Mouse (Mus musculus) midbrain, postnatal 0 days (tissue): ENCODE measurements around the gene Smpd2. TPM values are rescaled to one million over a fixed set of nuclear protein-coding genes. Genes with fewer than 3 reads are reported as not detected.

Experiments used
- ATAC-seq: fragments of 200-750 bp; cut with Nextera tagmentation; 2 replicates; pipeline ENCODE4 v1.8.0; 2017; ENCODE audit warnings: moderate number of reproducible peaks, mild to moderate bottlenecking, moderate TSS enrichment, moderate library complexity; ENCODE audit not compliant: low FRiP score
- DNase-seq: peaks from one replicate; pipeline ENCODE4 v3.0.0-alpha.2; 2015; ENCODE audit warnings: low spot score
- H3K27ac ChIP-seq: fragments of 300-500 bp; sonication (generic); 2 replicates; pipeline ENCODE4 v1.5.1; 2014; ENCODE audit warnings: low read depth, mild to moderate bottlenecking, low read length, mixed read lengths
- H3K27me3 ChIP-seq: fragments of 300-500 bp; sonication (generic); 2 replicates; pipeline ENCODE4 v1.6.1; 2014; ENCODE audit warnings: low read length, control low read depth, mixed read lengths; ENCODE audit not compliant: insufficient read depth
- H3K36me3 ChIP-seq: fragments of 300-500 bp; sonication (generic); 2 replicates; pipeline ENCODE4 v1.6.1; 2014; ENCODE audit warnings: low read length, control low read depth, mixed read lengths; ENCODE audit not compliant: insufficient read depth
- H3K4me1 ChIP-seq: fragments of 300-500 bp; sonication (generic); 2 replicates; pipeline ENCODE4 v1.6.1; 2014; ENCODE audit warnings: mild to moderate bottlenecking, control low read depth, antibody characterized with exemption, low read length, mixed read lengths; ENCODE audit not compliant: insufficient read depth
- H3K4me2 ChIP-seq: fragments of 300-500 bp; sonication (generic); 2 replicates; pipeline ENCODE4 v1.6.1; 2014; ENCODE audit warnings: low read depth, mild to moderate bottlenecking, low read length, mixed read lengths; ENCODE audit not compliant: poor library complexity, severe bottlenecking
- H3K4me3 ChIP-seq: fragments of 300-500 bp; sonication (generic); 2 replicates; pipeline ENCODE4 v1.5.1; 2014; ENCODE audit warnings: low read depth, mild to moderate bottlenecking, low read length, moderate library complexity
- H3K9ac ChIP-seq: fragments of 300-500 bp; sonication (generic); replicated peaks from 2 replicates; pipeline ENCODE4 v1.6.1; 2014; ENCODE audit warnings: mild to moderate bottlenecking, low read length, moderate library complexity, mixed read lengths; ENCODE audit not compliant: poor library complexity, severe bottlenecking
- H3K9me3 ChIP-seq: fragments of 300-500 bp; sonication (generic); 2 replicates; pipeline ENCODE4 v1.6.1; 2016; ENCODE audit warnings: low read length, control low read depth
- CTCF ChIP-seq: IDR thresholded peaks from 2 replicates; pipeline ENCODE4 v1.5.1; 2016; ENCODE audit warnings: antibody characterized with exemption, mild to moderate bottlenecking
- WGBS: fragments of 180-500 bp; shearing (Covaris S2); extraction: QIAGEN DNeasy Blood & Tissue Kit; methylation state at CpG from one replicate; pipeline ENCODE4 v1.1.7; 2014; 5-methylcytosine and 5-hydroxymethylcytosine counted together
- polyA plus RNA-seq: library from polyadenylated mRNA; unstranded; fragments of >200 nt; fragmentation: Nextera tagmentation; extraction: Ambion mirVana; gene quantifications from 2 replicates; pipeline ENCODE4 v1.2.1, GENCODE M21; 2015
- total RNA-seq: library from RNA; depleted of rRNA; stranded (reverse); fragments of >200 nt; gene quantifications from 2 replicates; pipeline ENCODE4 v1.2.3, GENCODE M21; 2014

Gene Smpd2
- total and polyA plus RNA-seq, 2 experiments from 2014 or later, result 36.9 to 44.0 TPM

DNA sequence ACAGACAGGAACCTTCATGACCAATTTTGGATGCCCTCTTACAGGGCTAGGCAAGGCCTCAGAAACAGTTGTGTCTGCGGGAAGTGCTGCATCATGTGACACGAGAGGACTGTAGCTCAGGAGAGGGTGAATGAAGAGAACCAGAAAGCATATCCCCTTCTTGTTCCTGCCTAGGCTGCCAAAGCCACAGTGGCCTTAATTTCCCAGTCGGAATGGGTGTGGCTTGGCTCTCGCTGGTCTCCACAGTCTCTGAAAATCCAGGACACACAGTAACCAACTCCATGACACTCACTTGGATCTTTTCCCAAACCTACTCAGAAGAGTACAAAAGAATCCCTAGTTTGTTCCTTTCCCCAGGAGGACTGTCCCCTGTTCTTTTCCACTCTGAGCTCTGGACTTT, 10.8 kb upstream of the Smpd2 start:
- WGBS, result 55% methylated on average over 4 of the region's 4 CpGs
- no peaks in the 10 kb centered on the region for H3K27me3 ChIP-seq
- no peak overlapping the region for H3K4me2 ChIP-seq
- H3K36me3 ChIP-seq, result peaks cover 3% of the 10 kb centered on the region; the same call in 1 of the 2 replicates
- DNase-seq, result peak; percentile 78
- no peak for TF ChIP-seq CTCF
- no peak overlapping the region for H3K4me3 ChIP-seq
- H3K9ac ChIP-seq, result no peak overlapping the region
- H3K27ac ChIP-seq, result no peak overlapping the region
- no peaks in the 10 kb centered on the region for H3K4me1 ChIP-seq
- no peaks in the 10 kb centered on the region for H3K9me3 ChIP-seq
- ATAC-seq, result no peak

- H3K9ac ChIP-seq, result no peak overlapping the region
- 0 out of 2 replicates have a peak, but pooled peaks cover 6% of the 10 kb centered on the region for H3K36me3 ChIP-seq
- peak overlapping the region; percentile 76 for H3K4me3 ChIP-seq
- DNase-seq (no peak), ATAC-seq (no peak)
- no peak overlapping the region for H3K27ac ChIP-seq
- H3K4me1 ChIP-seq, result no peaks in the 10 kb centered on the region; the same call in none of the 2 replicates
- TF ChIP-seq CTCF, result no peak
- 38% methylated on average over 4 of the region's 4 CpGs for WGBS
- H3K9me3 ChIP-seq, result no peaks in the 10 kb centered on the region
- no peaks in the 10 kb centered on the region for H3K27me3 ChIP-seq
- H3K4me2 ChIP-seq, result peak overlapping the region; percentile 92
Observed at GRCm38 (mm10) chr10:41491111-41491510, 942 bp upstream of the Smpd2 start.

DNA sequence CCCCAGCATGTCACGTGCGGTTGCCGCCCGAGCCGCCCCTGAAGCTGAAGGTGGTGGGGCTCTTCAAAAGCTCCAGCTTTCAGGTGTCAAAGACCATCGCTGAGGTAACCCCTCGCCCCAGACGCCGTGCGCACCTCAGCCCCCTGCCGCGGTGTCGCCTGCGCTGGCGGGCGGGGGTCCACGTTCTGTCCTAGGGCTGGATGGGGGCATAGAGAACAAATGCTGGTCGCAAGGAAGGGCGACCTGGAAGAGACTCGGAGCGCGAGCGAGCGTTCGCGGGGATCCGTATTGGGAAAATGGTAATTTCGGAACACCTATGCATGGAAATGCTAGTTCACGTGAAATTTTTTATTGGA, 327 bp upstream of the Smpd2 start:
- under 1% methylated on average over 29 of the region's 29 CpGs for WGBS
- DNase-seq, result no peak
- H3K27ac ChIP-seq, result no peak overlapping the region; the same call in 1 of the 2 replicates

DNA sequence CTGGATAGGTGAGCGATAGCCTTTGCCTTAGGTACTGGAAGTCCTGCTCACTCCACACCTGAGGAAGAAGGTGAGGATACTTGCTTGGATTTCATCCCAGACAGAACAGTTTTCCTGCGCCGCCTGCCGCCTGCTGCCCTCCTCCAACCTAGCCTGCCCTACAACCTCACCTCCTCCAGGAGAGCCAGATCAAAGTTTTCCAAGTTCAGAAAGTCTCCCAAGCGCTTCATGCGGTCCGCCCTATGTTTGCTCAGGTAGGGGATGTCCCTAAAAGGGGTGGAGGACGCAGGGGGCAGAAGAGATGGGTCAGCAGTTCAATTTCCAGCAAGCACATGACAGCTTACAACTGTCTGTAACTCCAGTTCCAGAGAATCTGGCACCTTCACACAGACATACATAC, 875 bp downstream of the Smpd2 start:
- peaks cover 13% of the 10 kb centered on the region; the same call in 1 of the 2 replicates for H3K36me3 ChIP-seq
- WGBS, result 41% methylated on average over 8 of the region's 8 CpGs
- no peak overlapping the region for H3K27ac ChIP-seq
- peak overlapping the region; percentile 81 for H3K9ac ChIP-seq
- no peaks in the 10 kb centered on the region for H3K9me3 ChIP-seq
- H3K4me3 ChIP-seq, result peak overlapping the region; percentile 76
- H3K27me3 ChIP-seq, result no peaks in the 10 kb centered on the region
- H3K4me1 ChIP-seq, result no peaks in the 10 kb centered on the region; the same call in none of the 2 replicates
- ATAC-seq, result no peak; the same call in 1 of the 2 replicates
- DNase-seq, result no peak
- peak overlapping the region; percentile 92 for H3K4me2 ChIP-seq
- TF ChIP-seq CTCF, result peak; percentile 3; the same call in 1 of the 2 replicates

More for the DNA sequence above, 327 bp upstream of the Smpd2 start:
- H3K4me1 ChIP-seq, result no peaks in the 10 kb centered on the region; the same call in none of the 2 replicates
- H3K9me3 ChIP-seq, result no peaks in the 10 kb centered on the region
- no peak for TF ChIP-seq CTCF
- H3K4me2 ChIP-seq, result peak overlapping the region; percentile 92
- peak overlapping the region; percentile 76 for H3K4me3 ChIP-seq
- no peaks in the 10 kb centered on the region for H3K27me3 ChIP-seq
- H3K36me3 ChIP-seq, result peaks cover 11% of the 10 kb centered on the region; the same call in 1 of the 2 replicates
- ATAC-seq, result peak; percentile 29
- peak overlapping the region; percentile 81 for H3K9ac ChIP-seq

DNA sequence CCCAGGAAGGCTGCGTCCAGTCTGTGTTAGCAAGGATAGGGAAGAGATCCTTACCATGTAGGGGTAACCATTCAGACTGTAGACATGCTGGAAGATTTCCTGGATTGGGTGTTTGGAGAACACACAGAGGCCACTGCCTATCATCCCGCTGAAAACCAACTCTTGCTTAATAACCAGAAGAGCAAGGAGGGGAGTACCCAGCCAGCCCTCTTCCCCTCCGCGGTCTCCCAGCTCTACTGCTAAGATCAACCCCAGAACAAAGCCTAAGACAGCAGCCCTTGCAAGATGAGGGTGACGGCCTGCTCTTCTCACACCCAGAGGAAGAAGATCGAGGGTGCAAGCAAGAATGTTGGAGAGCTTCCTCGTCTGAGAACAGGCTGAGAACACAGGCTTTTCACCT, 1.3 kb downstream of the Smpd2 start:
- Histone ChIP-seq H3K9ac (0 out of 2 replicates have a peak overlapping the region, but pooled peaks have one; percentile 81), H3K27me3 (no peaks in the 10 kb centered on the region), H3K4me1 (no peaks in the 10 kb centered on the region; the same call in none of the 2 replicates), H3K4me3 (peak overlapping the region; percentile 76; the same call in 1 of the 2 replicates), H3K4me2 (peak overlapping the region; percentile 92), H3K27ac (no peak overlapping the region), H3K36me3 (peaks cover 17% of the 10 kb centered on the region; the same call in 1 of the 2 replicates), H3K9me3 (no peaks in the 10 kb centered on the region)
- WGBS, result 43% methylated on average over 7 of the region's 7 CpGs
- no peak for TF ChIP-seq CTCF
- ATAC-seq, result no peak
- no peak for DNase-seq

GRCm38 (mm10) chr10:41486506-41487170, 3.5 kb downstream of the Smpd2 start:
- Histone ChIP-seq H3K27me3 (no peaks in the 10 kb centered on the region), H3K4me1 (no peaks in the 10 kb centered on the region; the same call in none of the 2 replicates), H3K9ac (no peak overlapping the region), H3K27ac (no peak overlapping the region), H3K4me2 (no peak overlapping the region), H3K36me3 (peaks cover 19% of the 10 kb centered on the region; the same call in 1 of the 2 replicates), H3K9me3 (no peaks in the 10 kb centered on the region), H3K4me3 (no peak overlapping the region)
- DNase-seq (no peak), ATAC-seq (no peak)
- WGBS, result 62% methylated on average over 14 of the region's 14 CpGs
- no peak for TF ChIP-seq CTCF
